Mouse (Mus musculus) neutrophil, adult 5-6 weeks (primary cell): ENCODE measurements around the gene Fhit. TPM values are rescaled to one million over a fixed set of nuclear protein-coding genes. Genes with fewer than 3 reads are reported as not detected.

ENCODE experiments used
- ATAC-seq: fragments of 151-379, 151-347 bp; 2 replicates; pipeline ENCODE4 v1.8.0; 2017; ENCODE audit warnings: mild to moderate bottlenecking, moderate TSS enrichment; ENCODE audit not compliant: insufficient number of reproducible peaks, poor library complexity, low FRiP score, severe bottlenecking; ENCODE audit errors: extremely low read depth
- total RNA-seq: library from RNA; stranded (forward); fragments of 200-1000 nt; gene quantifications from 2 replicates; pipeline ENCODE4 v1.2.3, GENCODE M21; 2017

Gene Fhit
- total RNA-seq, 1 experiment from 2014 or later: not detected

DNA sequence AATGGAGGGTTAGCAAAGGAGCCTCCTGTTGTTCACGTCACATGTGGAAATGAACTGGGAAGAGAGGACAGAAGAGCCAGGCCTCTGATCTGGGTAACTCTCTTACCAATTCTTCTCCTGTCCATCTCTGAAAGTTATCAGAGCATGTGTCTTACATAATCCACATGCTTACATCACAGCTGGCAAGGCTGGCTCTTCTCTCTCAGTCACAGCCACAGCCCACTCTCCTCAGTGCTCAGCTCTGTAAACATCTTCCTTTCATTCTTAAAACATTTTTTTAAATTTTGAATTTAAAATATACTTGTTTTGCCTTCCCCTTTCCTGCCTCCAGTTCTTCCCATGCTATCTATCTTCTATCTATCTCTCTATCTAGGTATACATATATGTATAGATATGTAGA is 1477.5 kb downstream of the Fhit start:
- ATAC-seq: no peak

- ATAC-seq: no peak
Observed at GRCm38 (mm10) chr14:9672728-9673127, 1489.1 kb downstream of the Fhit start.

DNA sequence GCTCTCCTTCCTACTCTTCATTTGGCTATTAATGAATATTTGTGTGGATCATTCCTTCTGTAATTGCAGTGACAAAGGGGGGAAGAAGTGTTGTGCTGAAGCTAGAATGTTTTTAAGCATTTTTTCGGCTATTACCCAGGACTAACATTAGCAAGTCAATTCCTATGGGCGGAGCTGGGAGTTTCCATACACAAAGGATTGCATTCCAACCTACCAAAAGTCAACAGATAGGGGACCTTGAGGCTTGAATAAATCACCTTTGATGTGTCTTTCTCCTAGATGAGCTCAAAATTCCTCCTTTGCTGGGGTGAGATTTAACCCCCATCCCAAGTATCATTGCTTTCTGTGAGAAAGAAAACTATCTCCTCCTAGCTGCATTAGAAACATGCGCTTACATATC is 1490.1 kb downstream of the Fhit start:
- no peak for ATAC-seq

DNA sequence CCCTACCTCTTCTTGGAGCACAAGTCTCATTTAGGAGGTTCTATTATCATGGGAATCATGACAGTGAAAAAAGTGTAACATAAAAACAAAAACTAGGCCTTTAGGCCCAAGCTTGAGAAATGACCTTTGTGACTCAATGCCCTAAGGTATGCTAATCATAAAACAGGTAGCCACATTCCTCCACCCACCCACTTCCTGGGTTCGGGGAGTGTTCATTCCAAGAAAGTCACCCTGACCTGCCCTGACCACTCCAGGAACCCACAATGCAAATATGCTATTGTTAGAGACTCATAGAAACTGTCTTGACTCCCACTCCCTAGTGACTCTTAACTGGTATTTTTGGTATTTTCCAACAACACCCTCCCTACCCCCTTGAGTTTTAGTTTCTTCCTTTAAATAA is 1492.1 kb downstream of the Fhit start:
- no peak for ATAC-seq

DNA sequence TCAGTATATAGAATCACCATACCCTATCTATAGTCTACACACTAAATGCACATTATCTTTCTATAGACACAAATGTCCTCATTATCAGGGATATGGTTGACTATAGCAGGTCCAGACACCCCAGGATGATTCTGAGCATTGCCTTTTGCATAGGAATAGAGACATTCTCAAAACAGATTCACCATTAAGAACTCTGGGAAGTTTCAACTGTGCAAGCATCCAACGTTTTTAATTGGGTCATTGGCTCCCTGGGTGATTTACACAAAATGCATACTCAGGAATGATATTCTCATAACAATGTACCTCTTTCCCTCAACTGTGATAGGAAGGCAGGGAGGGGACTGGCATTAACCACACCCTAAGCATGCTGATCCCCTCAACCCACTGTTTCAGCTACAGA is 1503.4 kb downstream of the Fhit start:
- no peak for ATAC-seq

GRCm38 (mm10) chr14:9651417-9651816 is 1510.4 kb downstream of the Fhit start:
- no peak for ATAC-seq

- ATAC-seq: no peak
Observed at GRCm38 (mm10) chr14:9648416-9648815, 1513.4 kb downstream of the Fhit start.

- ATAC-seq: no peak
Observed at GRCm38 (mm10) chr14:9646233-9646632, 1515.6 kb downstream of the Fhit start.

GRCm38 (mm10) chr14:9644216-9645166 is 1517.3 kb downstream of the Fhit start:
- ATAC-seq: no peak

DNA sequence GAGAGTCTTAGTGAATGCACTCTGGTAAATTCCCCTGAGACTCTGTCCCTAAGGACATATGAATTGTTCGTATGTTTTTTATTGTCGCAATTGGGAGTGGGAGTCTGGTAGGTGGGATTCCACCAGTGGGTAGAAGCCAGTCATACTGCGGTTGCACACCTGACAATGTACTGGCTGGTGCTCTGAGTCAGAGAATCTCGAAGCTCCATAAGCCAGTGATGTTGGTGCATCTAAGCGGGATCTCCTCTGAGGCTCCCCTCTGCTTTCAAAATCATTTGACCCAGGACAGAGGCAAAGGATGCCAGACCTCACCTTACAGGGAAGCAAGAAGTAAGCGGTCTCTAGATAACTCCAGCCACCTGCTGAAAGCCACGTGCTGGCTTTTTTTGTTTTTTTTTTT is 1518.1 kb downstream of the Fhit start:
- no peak for ATAC-seq

- no peak for ATAC-seq
Observed at GRCm38 (mm10) chr14:9642628-9643027, 1519.2 kb downstream of the Fhit start.

- ATAC-seq: no peak
Observed at GRCm38 (mm10) chr14:9642068-9642467, 1519.8 kb downstream of the Fhit start.

GRCm38 (mm10) chr14:9634247-9634991 is 1527.4 kb downstream of the Fhit start:
- no peak for ATAC-seq

DNA sequence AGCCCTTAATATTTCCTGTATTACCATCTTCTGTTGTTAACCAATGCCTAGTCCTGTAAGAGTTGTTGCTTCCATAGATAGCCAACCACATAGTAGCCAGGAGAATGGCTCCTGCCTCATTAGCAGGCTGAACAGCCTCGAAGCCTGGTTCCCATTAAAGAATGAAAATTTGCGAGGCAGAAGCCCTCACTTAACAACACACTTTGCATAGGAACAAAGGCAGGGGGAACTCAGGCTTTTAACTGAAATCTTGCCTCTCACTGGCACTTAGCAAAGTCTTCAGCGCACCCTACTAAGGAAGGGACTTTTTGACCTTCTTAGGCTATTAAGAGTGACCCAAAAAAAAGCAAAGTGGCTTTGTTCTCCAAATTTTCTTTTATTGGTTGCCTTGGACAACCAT is 1529.3 kb downstream of the Fhit start:
- no peak for ATAC-seq

DNA sequence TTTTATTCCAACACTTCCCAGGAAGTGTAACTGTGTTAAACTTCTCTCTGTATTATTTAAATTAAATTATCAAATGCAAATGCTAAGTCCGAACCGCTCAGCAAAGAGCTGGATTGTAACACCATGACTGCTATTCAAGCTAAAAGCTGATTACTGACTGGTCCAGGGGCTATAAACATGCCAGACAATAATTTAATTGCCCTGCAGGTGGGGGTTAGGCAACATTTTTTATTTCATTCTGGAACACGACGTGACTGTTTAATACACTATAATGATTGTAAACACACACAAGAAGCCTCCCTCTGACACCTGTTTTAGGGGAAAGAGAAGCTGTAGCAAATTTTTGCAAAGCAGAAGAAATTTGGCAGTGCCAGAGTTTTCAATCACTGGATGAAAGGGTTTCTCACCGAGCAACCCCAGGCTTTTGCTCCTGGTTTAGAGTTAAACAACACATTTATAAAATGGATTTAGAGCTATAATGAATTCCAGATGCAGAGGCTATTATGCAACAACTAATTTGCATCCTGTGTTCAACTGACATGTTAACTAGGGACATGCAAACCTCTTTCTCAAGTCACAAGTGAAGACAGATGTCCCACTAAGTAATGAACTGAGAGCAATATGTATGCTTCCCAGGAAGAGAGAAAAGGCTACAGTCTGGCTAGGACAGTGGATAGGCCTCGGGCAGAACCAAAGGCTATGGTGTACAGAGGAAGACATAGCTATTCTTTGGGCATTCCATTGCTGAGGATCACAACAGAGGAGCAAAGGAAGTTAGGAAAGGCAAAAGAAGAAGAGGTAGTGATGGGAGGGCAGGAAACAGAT is 1538.4 kb downstream of the Fhit start:
- ATAC-seq: no peak

GRCm38 (mm10) chr14:9620902-9621540 is 1540.8 kb downstream of the Fhit start:
- ATAC-seq: no peak

DNA sequence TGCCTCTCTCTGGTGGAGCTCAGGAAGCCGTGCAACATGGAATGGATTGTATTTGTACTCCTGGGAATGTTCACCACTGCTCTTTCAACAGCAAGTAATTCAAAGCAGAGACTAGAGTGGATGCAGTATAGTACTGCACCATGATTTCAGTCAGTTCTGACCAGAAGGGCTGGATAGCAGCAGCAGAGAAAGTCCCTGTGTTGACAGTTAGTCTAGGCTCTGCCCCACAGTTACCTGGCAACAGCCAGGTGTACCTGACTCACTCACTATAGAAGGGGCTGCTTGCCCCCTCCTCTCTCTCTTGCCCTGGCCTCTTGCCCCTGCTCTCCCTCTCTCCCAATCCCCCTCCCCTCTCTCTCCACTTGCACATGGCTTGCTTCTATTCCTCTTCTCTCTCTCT is 1542.0 kb downstream of the Fhit start:
- ATAC-seq: no peak

DNA sequence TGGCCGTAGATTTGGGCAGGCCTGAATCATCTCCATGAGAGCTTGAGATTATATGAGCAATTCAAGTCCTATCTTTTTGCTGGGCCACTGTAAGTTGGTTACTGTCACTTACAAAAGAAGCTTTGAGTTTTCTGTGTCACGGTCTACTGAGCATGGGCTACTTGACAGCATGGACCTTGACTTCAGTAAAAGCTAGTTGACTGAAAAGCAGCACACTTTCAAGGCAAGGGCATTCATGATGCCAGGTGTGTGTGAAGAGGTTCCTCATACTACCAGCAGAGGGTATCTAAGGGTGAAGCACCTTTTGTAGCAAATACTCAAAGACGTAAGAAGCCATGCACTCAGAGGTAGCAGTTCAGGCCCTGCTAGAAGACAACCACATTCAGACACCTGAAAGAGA is 1548.7 kb downstream of the Fhit start:
- no peak for ATAC-seq

DNA sequence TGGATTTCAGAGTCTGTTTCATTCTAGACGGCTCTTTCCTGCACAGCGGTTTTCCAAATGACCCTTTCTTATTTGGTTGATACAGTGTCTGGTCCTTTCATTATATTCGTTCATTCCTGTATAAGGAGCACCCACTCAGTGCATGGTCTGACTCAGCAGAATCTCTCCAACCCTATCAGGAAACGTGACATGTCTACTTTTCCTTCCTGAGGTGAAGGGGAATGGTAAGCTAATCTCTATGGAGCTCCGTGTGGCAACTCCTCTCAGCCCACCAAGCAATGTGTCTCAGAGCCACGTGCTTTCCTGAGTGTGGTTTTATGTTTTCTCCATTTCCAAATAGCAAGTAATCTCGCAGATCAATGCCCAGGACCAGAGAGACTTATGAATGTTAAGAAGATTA is 1552.7 kb downstream of the Fhit start:
- no peak for ATAC-seq
